Mouse (Mus musculus) brain, embryonic 18.5 days (tissue): ENCODE data around the gene Hoxb4.

Experiments used
- DNase-seq: peaks from one replicate; pipeline ENCODE4 v3.0.0-alpha.2; 2012; ENCODE audit warnings: low read depth, low spot score

Hoxb4 gene

DNA sequence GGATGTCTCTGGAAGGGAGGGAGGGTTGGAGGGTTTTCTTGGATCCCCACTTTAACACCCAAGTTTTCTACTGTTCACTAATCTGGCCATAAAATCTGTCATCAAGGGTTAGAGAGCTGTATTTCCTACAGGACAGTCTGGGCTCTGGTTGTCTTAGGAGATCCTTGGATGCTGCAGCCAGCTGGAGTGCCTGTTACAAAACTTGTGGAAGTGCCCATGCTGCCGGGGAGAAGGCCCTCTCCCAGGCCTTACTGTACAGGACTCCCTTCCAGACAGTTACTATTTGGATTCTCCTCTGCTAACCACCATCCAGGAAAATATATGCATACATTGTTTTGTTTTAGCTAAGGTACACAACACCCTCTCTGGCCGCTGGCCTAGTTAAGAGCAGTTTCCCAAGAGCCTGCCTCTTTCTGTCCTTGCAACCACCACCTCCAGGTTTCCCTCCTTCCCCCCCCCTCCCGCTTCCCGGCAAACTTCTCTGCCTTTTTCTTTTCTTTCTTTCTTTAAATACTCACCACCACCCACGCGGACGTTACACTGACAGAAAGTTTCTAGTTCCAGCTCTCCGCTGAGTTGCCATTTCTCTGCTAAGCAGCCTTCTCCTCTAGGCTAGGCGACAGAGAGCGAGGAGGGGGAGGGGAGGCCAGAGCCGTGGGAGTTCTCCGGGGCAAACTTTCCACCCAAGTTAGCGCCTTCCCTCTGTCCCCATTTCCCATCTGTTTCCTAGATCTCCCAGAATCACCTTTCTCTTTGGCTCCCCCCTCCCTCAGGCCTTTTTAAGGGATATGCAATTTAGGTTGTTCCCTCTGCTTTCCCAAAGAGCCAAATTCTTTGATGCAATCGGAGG, 31.6 kb downstream of the Hoxb4 start:
- no peak for DNase-seq

DNA sequence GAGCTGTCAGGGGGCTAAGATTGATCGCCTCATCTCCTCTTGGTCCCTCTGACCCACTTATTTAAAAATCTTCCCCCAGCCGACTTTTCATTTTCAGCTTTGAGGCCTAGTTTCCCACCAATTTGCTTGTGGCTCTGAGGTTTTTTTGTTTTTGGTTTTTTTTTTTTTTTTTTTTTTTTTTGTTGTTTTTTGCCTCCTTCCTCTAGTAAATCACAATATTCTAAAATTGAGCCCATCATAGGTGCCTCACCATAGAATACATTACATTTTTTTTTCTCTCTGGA, 32.2 kb downstream of the Hoxb4 start, which contains the start of gene Hoxb2:
Gene Hoxb2 (plus strand): TSS at position 185 of the 284 bp plus-strand sequence.
- no peak for DNase-seq

DNA sequence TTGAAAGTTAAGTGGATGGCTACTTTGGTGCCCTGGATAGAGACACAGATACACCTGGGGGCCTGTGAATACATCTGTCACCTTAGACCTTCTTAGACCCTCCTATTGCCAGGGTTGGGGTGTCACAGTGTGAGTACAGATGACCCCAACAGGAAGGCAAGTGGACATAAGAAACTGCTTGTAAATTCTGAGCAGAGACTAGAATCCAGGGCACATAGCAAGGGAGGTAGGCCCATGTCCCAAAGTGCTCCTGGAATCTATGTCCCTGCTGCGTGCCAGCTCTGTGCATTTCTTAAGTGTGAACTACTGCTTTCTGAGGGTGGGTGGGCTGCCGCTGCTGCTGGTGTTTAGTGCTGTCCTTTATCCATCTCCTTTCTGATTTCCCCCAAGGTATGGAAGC, 32.7 kb downstream of the Hoxb4 start:
- no peak for DNase-seq

DNA sequence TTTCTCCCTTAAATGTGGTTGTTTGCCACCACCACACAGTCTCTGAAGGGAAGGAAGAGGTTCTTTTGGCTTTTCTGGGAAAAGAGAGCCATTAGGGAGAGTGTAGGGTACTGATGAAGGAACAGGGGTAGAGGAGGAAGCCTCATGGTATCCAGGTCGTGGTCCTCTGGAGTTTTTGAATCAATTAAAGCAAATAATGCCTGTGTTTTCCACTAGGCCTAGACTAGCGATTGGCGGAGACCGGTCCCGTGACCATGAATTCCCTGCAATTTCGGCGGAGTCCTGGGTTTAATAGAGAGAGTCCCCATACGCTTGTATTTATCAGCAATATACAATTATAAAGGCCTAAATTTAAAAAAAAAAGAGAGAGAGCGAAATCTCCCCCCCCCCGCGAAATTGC, 33.2 kb downstream of the Hoxb4 start:
- DNase-seq = no peak

DNA sequence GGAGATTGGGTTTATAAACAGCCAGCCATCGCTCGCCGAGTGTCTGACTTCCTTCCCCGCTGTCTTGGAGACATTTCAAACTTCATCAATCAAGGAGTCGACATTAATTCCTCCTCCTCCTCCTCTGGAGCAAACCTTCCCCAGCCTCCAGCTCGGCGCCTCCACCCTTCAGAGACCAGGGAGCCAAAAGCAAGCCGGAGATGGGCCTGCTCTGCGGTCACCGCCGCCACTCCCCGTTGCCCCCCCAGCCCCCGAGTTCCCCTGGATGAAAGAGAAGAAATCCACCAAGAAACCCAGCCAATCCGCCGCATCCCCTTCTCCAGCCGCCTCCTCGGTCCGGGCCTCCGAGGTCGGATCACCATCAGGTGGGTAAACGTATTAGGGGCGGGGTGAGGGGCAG, 33.8 kb downstream of the Hoxb4 start:
- no peak for DNase-seq

DNA sequence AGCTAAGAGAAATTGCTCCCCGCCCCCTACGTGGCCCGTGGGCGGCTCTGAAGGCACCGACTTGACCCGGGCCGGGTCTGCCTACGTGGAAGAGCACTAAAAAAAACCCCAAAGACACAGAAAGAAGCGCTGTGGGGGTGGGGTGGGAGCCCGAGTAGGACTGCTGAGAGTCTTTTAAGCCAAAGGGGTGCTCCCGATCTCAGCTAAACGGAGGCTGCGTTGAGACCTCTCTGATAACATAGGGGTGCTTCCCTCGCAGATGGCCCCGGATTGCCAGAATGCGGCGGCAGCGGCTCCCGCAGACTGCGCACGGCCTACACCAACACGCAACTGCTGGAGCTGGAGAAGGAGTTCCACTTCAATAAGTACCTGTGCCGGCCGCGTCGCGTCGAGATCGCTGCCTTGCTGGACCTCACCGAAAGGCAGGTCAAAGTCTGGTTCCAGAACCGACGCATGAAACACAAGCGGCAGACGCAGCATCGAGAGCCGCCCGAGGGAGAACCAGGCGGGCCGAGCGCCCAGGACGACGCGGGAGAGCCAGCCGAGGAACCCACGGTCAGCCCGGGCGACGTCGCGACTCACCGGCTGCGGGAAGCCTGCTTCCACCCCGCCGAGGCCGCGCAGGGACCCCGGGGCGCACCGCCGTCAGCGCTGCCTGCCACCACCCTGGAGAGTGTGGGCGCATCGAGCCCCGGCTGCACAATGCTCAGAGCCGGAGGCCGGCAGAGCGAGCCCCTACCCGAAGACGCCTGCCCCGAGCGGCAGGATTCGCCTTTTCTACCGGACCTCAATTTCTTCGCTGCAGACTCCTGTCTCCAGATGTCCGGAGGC, 34.8 kb downstream of the Hoxb4 start:
- no peak for DNase-seq

DNA sequence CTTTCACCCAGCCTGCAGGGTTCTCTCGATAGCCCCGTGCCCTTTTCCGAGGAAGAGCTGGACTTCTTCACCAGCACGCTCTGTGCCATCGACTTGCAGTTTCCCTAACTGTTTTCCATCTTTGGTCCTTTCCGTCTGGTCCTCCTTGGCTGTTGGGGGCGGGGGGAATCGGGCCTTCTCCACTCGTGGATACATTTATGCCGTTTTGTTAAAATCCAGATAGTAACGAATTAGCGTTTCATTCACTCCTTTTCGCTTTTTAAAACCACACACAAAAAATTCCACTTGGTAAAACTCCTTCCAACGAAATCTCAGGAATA, 35.4 kb downstream of the Hoxb4 start:
- no peak for DNase-seq

DNA sequence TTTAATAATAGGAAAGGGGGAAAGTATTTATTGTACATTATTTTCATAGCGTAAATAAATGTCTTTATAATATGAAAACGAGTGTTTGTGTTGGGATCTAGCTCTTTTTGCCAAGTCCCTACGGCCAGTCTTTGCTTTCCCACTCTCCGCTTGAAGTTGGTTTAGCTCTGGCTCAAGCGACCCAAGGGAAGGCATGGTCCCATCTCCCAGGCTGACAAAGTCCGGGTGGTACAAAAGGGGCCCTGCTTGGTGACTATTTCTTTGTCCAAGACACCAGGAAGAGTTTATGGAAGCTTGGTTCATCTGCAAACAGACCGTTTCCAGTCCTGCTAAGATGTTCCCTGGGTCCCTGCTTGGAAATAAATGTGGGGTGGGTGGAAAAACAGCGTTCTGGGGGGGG, 35.9 kb downstream of the Hoxb4 start:
- DNase-seq = no peak

DNA sequence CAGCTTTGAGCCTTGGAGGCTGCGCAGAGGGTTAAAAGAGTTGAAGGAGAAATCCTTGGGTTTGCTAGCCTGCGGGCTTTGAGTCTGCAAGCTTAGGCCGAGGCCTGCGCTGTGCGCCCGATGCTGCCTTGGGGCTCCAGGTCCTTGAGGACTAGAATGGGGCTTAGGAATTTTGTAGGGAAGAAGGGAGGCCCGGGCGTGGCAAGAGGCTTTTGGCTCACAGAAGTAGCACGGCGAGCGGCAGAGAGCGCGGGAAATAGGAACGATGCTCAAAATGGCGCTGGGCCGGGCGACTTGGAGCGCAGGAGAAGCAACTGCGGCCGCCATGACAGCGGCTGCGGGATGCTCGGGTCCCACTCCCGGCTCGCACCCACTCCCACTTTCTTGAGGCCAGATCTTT, 36.3 kb downstream of the Hoxb4 start:
- DNase-seq = no peak

DNA sequence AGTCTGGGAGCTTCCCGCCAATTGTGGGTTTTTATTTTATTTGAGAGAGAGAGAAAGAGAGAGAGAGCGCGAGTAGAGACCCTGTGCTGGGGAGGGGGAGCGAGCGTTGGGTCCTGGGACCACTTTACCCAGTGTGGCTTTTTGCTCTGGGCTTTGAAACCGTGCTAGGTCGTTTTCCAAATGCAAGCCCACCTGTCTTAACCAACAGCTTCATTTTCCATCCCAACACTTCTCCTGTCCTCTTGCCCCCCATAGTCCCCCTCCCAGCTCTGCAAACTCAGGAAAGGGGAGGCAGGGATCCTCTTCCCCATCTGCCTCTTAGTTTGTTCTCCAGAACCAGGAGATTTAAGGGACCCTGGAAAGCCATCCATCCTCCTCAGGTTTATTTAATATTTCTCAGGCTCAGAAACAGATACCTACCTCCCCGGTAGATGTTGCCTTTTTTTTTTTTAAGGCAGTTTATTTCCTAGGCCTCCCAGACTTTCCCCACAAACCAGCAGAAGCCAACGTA, 36.8 kb downstream of the Hoxb4 start:
- DNase-seq = no peak

DNA sequence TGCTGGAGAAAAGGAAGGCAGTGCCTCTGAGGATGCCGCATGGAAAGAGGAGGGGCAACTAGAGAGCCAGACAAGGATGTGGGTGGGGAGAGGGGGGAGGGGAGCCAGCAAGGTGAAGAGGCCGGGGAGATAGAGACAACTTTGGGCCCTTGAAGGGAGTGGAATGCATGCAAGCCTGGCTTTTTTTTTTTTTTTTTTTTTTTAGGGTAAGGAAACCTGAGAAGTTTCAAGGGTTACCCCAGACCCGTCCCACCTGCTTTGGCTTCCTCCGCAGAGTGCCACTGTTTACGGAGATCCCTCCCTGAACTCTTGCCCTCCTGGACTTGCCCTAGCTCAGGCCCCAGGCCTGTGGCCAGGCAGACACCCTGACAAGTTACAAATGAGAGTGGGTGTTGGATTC, 45.7 kb downstream of the Hoxb4 start:
- DNase-seq = no peak

DNA sequence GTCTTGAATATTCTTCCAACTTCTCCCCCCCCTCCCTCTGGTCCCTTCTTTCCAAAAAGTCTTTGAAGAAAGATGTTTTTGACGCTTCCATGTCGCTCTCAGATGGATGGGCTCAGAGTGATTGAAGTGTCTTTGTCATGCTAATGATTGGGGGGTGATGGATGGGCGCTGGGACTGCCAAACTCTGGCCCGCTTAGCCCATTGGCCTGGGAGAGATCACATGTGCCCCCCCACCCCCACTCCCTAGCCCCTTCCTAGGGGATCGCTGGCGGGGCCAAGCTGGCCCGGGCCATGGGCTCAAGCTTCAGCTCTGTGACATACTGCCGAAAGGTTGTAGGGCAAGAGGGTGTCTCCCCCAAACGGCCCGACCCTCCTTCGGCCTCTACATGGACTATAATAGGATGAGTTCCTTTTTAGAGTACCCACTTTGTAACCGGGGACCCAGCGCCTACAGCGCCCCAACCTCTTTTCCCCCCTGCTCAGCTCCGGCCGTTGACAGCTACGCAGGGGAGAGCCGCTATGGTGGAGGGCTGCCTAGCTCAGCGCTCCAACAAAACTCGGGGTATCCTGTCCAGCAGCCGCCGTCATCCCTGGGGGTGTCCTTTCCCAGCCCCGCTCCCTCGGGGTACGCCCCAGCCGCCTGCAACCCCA, 47.5 kb downstream of the Hoxb4 start, which contains the start of gene Hoxb1:
Gene Hoxb1 (plus strand): TSS at position 312 of the 651 bp plus-strand sequence.
- DNase-seq = no peak

DNA sequence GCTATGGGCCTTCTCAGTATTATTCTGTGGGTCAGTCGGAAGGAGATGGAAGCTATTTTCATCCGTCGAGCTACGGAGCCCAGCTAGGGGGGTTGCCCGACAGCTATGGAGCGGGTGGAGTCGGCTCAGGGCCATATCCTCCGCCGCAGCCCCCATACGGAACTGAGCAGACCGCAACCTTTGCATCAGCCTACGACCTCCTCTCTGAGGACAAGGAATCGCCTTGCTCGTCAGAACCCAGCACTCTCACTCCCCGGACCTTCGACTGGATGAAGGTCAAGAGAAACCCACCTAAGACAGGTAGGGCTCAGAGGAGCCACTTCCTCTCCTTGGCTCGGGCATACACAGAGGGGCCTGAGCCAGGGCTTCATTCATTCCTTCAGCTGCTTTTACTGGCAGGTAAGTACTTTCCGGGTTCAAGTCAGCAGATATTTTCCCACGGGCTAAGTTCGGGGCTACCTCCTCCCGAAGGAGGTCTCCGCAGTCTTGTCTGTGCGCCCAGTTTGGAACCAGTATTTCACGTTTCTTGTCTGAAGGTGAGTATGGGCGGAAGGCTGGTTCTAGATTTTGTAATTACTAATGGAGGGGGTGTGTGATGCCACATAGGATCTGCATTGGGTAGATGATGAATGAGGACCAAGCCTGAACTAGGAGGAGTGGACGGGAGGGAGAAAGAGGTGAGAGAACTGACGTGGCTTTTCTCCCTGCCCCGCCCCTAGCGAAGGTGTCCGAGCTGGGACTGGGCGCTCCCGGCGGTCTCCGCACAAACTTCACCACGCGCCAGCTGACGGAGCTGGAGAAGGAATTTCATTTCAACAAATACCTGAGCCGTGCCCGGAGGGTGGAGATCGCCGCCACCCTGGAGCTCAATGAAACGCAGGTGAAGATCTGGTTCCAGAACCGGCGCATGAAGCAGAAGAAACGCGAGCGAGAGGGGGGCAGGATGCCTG, 48.3 kb downstream of the Hoxb4 start:
- DNase-seq = no peak

DNA sequence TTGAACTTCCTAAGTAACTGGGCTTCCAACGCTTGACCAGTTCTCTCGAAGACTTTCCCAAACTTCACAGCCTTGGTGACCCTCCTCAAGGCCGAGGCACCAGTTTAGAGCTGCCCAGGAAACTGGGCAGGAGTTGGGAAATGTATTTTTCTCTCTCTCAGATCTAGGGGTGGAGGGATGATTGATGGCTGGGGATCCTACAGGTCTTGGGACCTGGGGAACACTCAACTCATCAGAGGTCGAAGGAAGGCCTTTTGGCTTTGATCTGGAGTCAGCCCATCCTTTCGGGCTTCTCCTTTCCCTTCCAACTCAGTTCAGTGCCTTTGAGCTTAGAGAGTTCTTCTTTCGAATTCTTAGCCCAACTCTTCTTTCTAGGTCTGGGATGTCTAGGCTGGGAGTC, 49.1 kb downstream of the Hoxb4 start:
- DNase-seq = no peak

DNA sequence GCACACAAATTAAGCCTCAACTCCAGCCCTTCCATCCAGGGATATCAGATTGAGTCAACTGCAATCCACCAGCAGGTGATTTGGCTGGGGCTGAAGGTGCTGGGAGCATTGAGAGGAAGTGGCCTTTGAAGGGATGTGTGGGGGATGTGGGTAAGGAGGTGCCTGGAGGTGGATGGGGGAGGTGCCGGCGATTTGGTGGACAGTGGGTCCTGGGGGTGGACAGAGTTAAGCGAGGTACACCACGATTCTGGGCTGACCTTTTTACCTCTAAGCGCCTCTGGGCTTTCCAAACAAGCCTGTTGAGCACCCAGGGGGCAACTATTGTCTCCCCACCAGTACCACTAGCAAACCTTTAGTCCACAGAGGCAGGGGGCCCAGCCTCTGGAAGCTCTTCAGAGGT, 50.6 kb downstream of the Hoxb4 start:
- DNase-seq = no peak

DNA sequence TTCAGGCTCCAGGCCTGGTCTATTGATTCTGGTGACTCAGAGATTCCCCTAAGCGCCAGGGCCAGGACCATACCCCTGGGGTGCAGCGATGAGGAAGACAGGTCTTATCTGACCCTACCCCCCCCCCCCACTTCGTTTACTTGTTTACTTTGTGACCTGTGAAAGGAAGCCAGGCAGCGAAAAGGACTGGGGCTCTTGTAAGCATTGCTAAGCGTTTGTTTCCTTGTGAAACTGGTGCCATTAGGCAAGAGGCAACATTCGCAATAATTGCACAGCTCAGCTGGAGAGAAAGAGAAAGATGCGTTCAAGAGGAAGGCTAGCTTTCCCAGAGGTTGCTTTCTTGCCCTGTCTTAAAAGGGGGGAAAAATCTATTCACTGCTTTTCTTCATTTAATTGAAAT, 51.1 kb downstream of the Hoxb4 start:
- no peak for DNase-seq
